Mouse (Mus musculus): Measurements from ENCODE around the gene Srpk2. TPM values are rescaled to one million over a fixed set of nuclear protein-coding genes. Genes with fewer than 3 reads are reported as not detected.

The Srpk2 gene
- total and polyA plus RNA-seq, 2 experiments = 2.9 to 14.5 TPM

DNA sequence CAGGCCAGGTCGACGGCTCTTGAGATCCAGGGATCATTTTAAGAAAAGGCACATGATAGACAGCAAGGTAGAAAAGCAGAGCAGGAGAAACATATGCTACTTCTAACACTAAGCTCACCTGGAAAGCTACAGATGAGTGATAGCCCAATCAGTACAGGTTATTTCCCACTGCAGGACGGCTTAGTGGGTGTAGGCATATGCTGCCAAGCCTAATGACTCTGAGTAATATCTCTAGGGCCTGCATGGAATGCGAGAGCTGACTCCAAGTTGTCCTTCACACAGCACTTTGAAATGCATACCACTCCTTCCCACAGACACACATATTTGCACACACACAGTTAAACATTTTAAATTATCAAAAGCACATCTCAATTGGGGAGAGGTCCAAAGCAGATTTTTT lies 195.2 kb downstream of the Srpk2 start:
- TF ChIP-seq CTCF (IDR thresholded peaks at IDR 0.05; ENCODE audit: low read depth, low read length) = no peak
- TF ChIP-seq POLR2A (IDR thresholded peaks at IDR 0.05; ENCODE audit: extremely low read depth, insufficient read depth, low read length) = no peak
- DNase-seq (ENCODE audit: extremely low read depth, low read depth, low spot score) = no peak
- H3K4me1 ChIP-seq (ENCODE audit: control insufficient read depth, insufficient read depth, low read length) = no peaks in the 10 kb centered on the region; the same call in 1 of the 2 replicates
- no peak overlapping the region for H3K4me3 ChIP-seq (ENCODE audit: insufficient read depth, low read depth, low read length)
- WGBS = 85% methylated on average over 4 of the region's 4 CpGs
- no peak overlapping the region for H3K9ac ChIP-seq (ENCODE audit: low read depth, low read length)
- peaks cover 69% of the 10 kb centered on the region for H3K36me3 ChIP-seq (ENCODE audit: control insufficient read depth, insufficient read depth, low read length)
- H3K27me3 ChIP-seq (ENCODE audit: control insufficient read depth, insufficient read depth, low read length) = no peaks in the 10 kb centered on the region
- peaks cover 2% of the 10 kb centered on the region; the same call in 1 of the 2 replicates for H3K79me2 ChIP-seq (ENCODE audit: control insufficient read depth, insufficient read depth, low read length)
- H3K27ac ChIP-seq (replicated peaks; ENCODE audit: insufficient read depth, low read depth, low read length) = no peak overlapping the region

DNA sequence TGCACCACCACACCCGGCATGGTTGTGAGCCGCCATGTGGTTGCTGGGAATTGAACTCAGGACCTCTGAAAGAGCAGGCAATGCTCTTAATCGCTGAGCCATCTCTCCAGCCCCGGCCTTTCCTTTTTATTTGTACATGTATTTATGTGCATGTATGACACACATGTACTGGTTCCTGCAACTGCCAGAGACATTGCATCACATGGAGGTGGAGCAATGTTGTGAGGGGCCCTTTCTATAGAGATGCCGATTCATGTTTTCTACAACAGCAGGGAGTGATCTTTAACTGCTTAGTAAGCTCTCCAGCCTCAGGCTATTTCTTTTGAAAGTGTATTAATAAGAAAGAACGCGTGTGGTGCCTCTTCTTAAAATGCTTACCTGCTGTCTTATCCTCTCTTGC lies 200.6 kb downstream of the Srpk2 start:
- Histone ChIP-seq H3K27me3 (ENCODE audit: control insufficient read depth, insufficient read depth, low read length) (no peaks in the 10 kb centered on the region), H3K4me1 (ENCODE audit: control insufficient read depth, insufficient read depth, low read length) (no peaks in the 10 kb centered on the region; the same call in 1 of the 2 replicates), H3K36me3 (ENCODE audit: control insufficient read depth, insufficient read depth, low read length) (peaks cover 69% of the 10 kb centered on the region), H3K27ac (replicated peaks; ENCODE audit: insufficient read depth, low read depth, low read length) (no peak overlapping the region), H3K79me2 (ENCODE audit: control insufficient read depth, insufficient read depth, low read length) (peaks cover 6% of the 10 kb centered on the region; the same call in 1 of the 2 replicates), H3K9ac (ENCODE audit: low read depth, low read length) (no peak overlapping the region), H3K4me3 (ENCODE audit: insufficient read depth, low read depth, low read length) (no peak overlapping the region)
- no peak for DNase-seq (ENCODE audit: extremely low read depth, low read depth, low spot score)
- 83% methylated on average over 7 of the region's 7 CpGs for WGBS
- no peak for TF ChIP-seq CTCF (IDR thresholded peaks at IDR 0.05; ENCODE audit: low read depth, low read length)
- TF ChIP-seq POLR2A (IDR thresholded peaks at IDR 0.05; ENCODE audit: extremely low read depth, insufficient read depth, low read length) = no peak

DNA sequence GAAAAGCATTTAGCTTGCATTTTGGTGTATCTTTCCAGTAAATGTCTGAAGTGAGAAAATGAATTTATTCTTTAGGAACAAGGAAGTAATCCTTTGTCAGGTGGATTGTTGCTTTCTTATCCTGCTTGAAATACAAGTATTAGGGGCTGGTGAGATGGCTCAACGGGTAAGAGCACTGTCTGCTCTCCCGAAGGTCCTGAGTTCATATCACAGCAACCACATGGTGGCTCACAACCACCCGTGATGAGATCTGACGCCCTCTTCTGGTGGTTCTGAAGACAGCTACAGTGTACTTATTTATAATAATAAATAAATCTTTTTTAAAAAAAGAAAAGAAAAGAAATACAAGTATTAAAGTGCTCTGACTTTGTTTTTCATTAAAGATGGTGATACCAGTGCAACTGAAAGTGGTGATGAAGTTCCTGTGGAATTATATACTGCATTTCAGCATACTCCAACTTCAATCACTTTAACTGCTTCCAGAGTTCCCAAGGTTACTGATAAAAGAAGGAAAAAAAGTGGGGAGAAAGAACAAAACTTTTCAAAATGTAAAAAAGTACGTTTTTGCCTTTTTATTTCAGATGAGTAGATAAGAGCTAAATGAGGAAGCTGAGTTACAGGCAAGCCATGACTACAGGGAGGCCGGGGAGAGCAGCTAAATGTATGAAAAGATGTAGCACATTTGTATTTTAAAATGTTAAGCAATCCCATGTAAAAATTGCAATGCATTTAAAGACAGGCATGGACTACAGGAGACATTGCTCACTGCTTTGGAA lies 211.1 kb downstream of the Srpk2 start:
- TF ChIP-seq POLR2A (IDR thresholded peaks at IDR 0.05; ENCODE audit: extremely low read depth, insufficient read depth, low read length) (no peak), CTCF (IDR thresholded peaks at IDR 0.05; ENCODE audit: low read depth, low read length) (peak; percentile 46)
- no peaks in the 10 kb centered on the region for H3K27me3 ChIP-seq (ENCODE audit: control insufficient read depth, insufficient read depth, low read length)
- no peak overlapping the region for H3K9ac ChIP-seq (ENCODE audit: low read depth, low read length)
- WGBS = 67% methylated on average over 6 of the region's 6 CpGs
- peaks cover 49% of the 10 kb centered on the region for H3K36me3 ChIP-seq (ENCODE audit: control insufficient read depth, insufficient read depth, low read length)
- H3K79me2 ChIP-seq (ENCODE audit: control insufficient read depth, insufficient read depth, low read length) = peaks cover 3% of the 10 kb centered on the region; the same call in 1 of the 2 replicates
- no peaks in the 10 kb centered on the region for H3K4me1 ChIP-seq (ENCODE audit: control insufficient read depth, insufficient read depth, low read length)
- no peak overlapping the region for H3K27ac ChIP-seq (replicated peaks; ENCODE audit: insufficient read depth, low read depth, low read length)
- H3K4me3 ChIP-seq (ENCODE audit: insufficient read depth, low read depth, low read length) = no peak overlapping the region
- peak; percentile 32 for DNase-seq (ENCODE audit: extremely low read depth, low read depth, low spot score)

DNA sequence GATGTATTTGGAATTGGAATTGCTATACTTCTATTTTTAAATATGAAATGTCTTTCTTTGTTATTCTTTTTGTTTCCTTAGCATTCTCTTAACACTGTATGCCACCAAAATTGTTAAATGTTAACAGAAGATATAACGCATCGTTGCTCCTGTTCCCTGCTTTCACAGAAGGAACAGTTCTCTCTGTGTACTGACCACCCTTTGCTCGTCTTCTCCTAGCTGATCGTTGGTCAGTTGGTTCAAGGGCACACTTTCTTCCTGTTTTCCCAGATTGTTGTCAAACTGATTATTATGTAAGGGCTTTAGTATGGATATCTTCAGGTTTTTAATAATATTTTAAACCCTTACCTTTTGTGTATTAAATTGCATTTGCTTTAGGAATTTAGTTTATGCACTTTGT lies 217.9 kb downstream of the Srpk2 start:
- H3K4me3 ChIP-seq (ENCODE audit: insufficient read depth, low read depth, low read length) = no peak overlapping the region
- no peak overlapping the region for H3K9ac ChIP-seq (ENCODE audit: low read depth, low read length)
- WGBS = 57% methylated on average over 4 of the region's 4 CpGs
- H3K36me3 ChIP-seq (ENCODE audit: control insufficient read depth, insufficient read depth, low read length) = peaks cover 63% of the 10 kb centered on the region
- H3K27ac ChIP-seq (replicated peaks; ENCODE audit: insufficient read depth, low read depth, low read length) = no peak overlapping the region
- H3K27me3 ChIP-seq (ENCODE audit: control insufficient read depth, insufficient read depth, low read length) = no peaks in the 10 kb centered on the region
- peaks cover 6% of the 10 kb centered on the region; the same call in 1 of the 2 replicates for H3K79me2 ChIP-seq (ENCODE audit: control insufficient read depth, insufficient read depth, low read length)
- no peak for DNase-seq (ENCODE audit: extremely low read depth, low read depth, low spot score)
- H3K4me1 ChIP-seq (ENCODE audit: control insufficient read depth, insufficient read depth, low read length) = peaks cover 4% of the 10 kb centered on the region
- TF ChIP-seq POLR2A (IDR thresholded peaks at IDR 0.05; ENCODE audit: extremely low read depth, insufficient read depth, low read length) (no peak), CTCF (IDR thresholded peaks at IDR 0.05; ENCODE audit: low read depth, low read length) (no peak)

DNA sequence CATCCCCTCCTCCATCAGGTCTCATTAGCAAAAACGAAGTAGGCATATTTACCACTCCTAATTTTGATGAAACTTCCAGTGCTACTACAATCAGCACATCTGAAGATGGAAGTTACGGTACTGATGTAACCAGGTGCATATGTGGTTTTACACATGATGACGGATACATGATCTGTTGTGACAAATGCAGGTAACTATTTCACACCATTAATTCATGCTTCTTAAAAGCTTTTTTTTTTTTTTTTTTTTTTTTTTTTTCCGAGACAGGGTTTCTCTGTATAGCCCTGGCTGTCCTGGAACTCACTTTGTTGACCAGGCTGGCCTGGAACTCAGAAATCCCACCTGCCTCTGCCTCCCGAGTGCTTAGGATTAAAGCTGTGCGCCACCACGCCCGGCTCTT lies 219.7 kb downstream of the Srpk2 start:
- no peak for TF ChIP-seq CTCF (IDR thresholded peaks at IDR 0.05; ENCODE audit: low read depth, low read length)
- no peak for TF ChIP-seq POLR2A (IDR thresholded peaks at IDR 0.05; ENCODE audit: extremely low read depth, insufficient read depth, low read length)
- WGBS = 95% methylated on average over 8 of the region's 8 CpGs
- peaks cover 55% of the 10 kb centered on the region for H3K36me3 ChIP-seq (ENCODE audit: control insufficient read depth, insufficient read depth, low read length)

DNA sequence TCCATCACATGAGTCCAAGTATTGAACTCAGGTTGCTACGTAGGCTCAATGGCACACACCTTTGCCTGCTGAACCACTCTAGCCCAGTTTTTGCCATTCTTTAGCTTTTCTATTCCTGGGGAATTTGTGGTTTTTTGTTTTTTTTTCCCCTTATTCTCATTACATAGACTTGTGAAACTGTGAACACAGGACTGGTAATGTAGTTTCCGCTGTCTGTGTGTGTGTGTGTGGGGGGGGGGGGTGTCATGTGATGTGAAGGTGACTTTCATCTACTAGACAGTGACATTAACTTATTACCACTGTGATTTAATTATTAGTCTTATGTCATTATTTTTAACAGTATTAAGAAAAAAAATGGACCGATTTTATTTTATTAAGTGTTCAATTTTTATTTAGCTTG lies 220.2 kb downstream of the Srpk2 start:
- TF ChIP-seq POLR2A (IDR thresholded peaks at IDR 0.05; ENCODE audit: extremely low read depth, insufficient read depth, low read length) = no peak
- TF ChIP-seq CTCF (IDR thresholded peaks at IDR 0.05; ENCODE audit: low read depth, low read length) = no peak
- no peak for DNase-seq (ENCODE audit: extremely low read depth, low read depth, low spot score)
- WGBS = 85% methylated on average over 3 of the region's 3 CpGs
- Histone ChIP-seq H3K4me3 (ENCODE audit: insufficient read depth, low read depth, low read length) (no peak overlapping the region), H3K9ac (ENCODE audit: low read depth, low read length) (no peak overlapping the region), H3K4me1 (ENCODE audit: control insufficient read depth, insufficient read depth, low read length) (peaks cover 8% of the 10 kb centered on the region), H3K36me3 (ENCODE audit: control insufficient read depth, insufficient read depth, low read length) (peaks cover 56% of the 10 kb centered on the region), H3K79me2 (ENCODE audit: control insufficient read depth, insufficient read depth, low read length) (peaks cover 12% of the 10 kb centered on the region; the same call in 1 of the 2 replicates), H3K27ac (replicated peaks; ENCODE audit: insufficient read depth, low read depth, low read length) (no peak overlapping the region), H3K27me3 (ENCODE audit: control insufficient read depth, insufficient read depth, low read length) (no peaks in the 10 kb centered on the region)

More for the DNA sequence above, 219.7 kb downstream of the Srpk2 start:
- H3K27ac ChIP-seq (replicated peaks; ENCODE audit: insufficient read depth, low read depth, low read length) = no peak overlapping the region
- H3K4me1 ChIP-seq (ENCODE audit: control insufficient read depth, insufficient read depth, low read length) = peaks cover 7% of the 10 kb centered on the region
- H3K4me3 ChIP-seq (ENCODE audit: insufficient read depth, low read depth, low read length) = no peak overlapping the region
- H3K27me3 ChIP-seq (ENCODE audit: control insufficient read depth, insufficient read depth, low read length) = no peaks in the 10 kb centered on the region
- peaks cover 12% of the 10 kb centered on the region; the same call in 1 of the 2 replicates for H3K79me2 ChIP-seq (ENCODE audit: control insufficient read depth, insufficient read depth, low read length)
- DNase-seq (ENCODE audit: extremely low read depth, low read depth, low spot score) = no peak
- no peak overlapping the region for H3K9ac ChIP-seq (ENCODE audit: low read depth, low read length)

Data from liver, adult 2 months (tissue).